ENCODE assay signal across 23 mouse cellular contexts in the genomic region with DNA sequence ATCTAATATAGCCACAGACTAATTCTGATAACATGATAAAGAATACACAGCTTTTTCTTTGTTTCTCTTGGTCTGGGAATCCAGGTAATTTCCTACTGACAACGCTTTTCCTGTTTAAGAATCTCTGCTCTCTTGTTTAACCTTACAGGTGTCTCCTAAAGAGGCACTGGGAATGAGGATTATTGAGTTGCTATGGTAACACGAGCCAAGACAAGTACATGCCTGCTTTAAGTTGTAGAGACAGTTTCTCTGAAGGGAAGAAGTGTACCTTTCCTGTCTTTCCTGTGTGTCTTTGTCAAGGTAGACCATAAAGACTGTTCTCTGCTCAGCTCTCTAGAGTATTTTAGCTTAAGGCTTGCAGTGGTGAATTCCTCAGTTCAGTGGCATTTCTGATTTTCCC.
DNase-seq lines count a peak whose midpoint lies in the region; ATAC-seq and TF ChIP-seq lines count a peak whose summit lies in the region.
"Had no signal": no experiment of that assay in that cellular context is flagged by ENCODE, and none has a peak within 500 bp of the region (broad histone marks: within the 10 kb centered on the region; RNA-seq: fewer than 3 reads in every experiment).

No protein-coding gene starts in this region.

- 47% methylated on average over 2 of the region's 2 CpGs for WGBS in forebrain, postnatal 0 days
- 65% methylated on average over 2 of the region's 2 CpGs for WGBS in forebrain, embryonic 11.5 days
- WGBS in neural tube, embryonic 15.5 days, result 63% methylated on average over 2 of the region's 2 CpGs

- peak; percentile 66; the same call in 1 of the 2 replicates for ATAC-seq in forebrain, postnatal 0 days
- no peak for ATAC-seq in forebrain, embryonic 11.5 days (replicated peaks; ENCODE audit: low FRiP score)
- peak; percentile 68; the same call in 1 of the 2 replicates for ATAC-seq in neural tube, embryonic 15.5 days (ENCODE audit: low FRiP score)
- ATAC-seq: liver, postnatal 0 days; lung, postnatal 0 days had no signal

- intact Hi-C loops in left cerebral cortex, postnatal 10 days (cut with DNase I), result no loop called here

- DNase-seq in embryo, embryonic 10 days (ENCODE audit: low spot score), result peak; percentile 23
- DNase-seq in embryo, embryonic 11 days, result no peak
- DNase-seq in forebrain, postnatal 0 days, result peak; percentile 47
- no peak for DNase-seq in forebrain, embryonic 11.5 days (ENCODE audit: low spot score)
- DNase-seq in neural tube, embryonic 10.5 days (ENCODE audit: extremely low spot score, low spot score), result no peak
- DNase-seq in left cerebral cortex, postnatal 10 days (ENCODE audit: extremely low spot score in 1 of 2, low spot score in 2 of 2), result no peak
- DNase-seq: adrenal gland, postnatal 14 days; cerebellum, adult 9-10 months; gastrocnemius, postnatal 14 days; heart, adult 11 months; kidney, adult 8-10 months; kidney, postnatal 10 days; liver, postnatal 0 days; thymus, postnatal 36 days had no signal

- H3K36me3 ChIP-seq in forebrain, postnatal 0 days (ENCODE audit: insufficient read depth), result no peaks in the 10 kb centered on the region
- H3K36me3 ChIP-seq in forebrain, embryonic 11.5 days (ENCODE audit: control insufficient read depth, insufficient read depth, low read length), result no peaks in the 10 kb centered on the region
- no peaks in the 10 kb centered on the region for H3K36me3 ChIP-seq in neural tube, embryonic 15.5 days
- H3K36me3 ChIP-seq: embryonic facial prominence, embryonic 15.5 days; limb, embryonic 12.5 days; stomach, embryonic 15.5 days had no signal

- no peak overlapping the region for H3K4me3 ChIP-seq in forebrain, postnatal 0 days (ENCODE audit: low read depth, low read length)
- no peak overlapping the region for H3K4me3 ChIP-seq in forebrain, embryonic 11.5 days (ENCODE audit: low read depth, low read length)
- H3K4me3 ChIP-seq in neural tube, embryonic 15.5 days (replicated peaks), result no peak overlapping the region
- H3K4me3 ChIP-seq: embryonic facial prominence, embryonic 15.5 days; limb, embryonic 12.5 days; myocyte; stomach, embryonic 15.5 days had no signal

- no peak overlapping the region; the same call in 1 of the 2 replicates for H3K27ac ChIP-seq in forebrain, postnatal 0 days (ENCODE audit: low read depth, low read length)
- H3K27ac ChIP-seq in forebrain, embryonic 11.5 days (ENCODE audit: low read depth, low read length), result no peak overlapping the region
- no peak overlapping the region for H3K27ac ChIP-seq in neural tube, embryonic 15.5 days (replicated peaks)
- H3K27ac ChIP-seq: embryonic facial prominence, embryonic 15.5 days; limb, embryonic 12.5 days; macrophage; stomach, embryonic 15.5 days had no signal

- TF ChIP-seq CTCF in forebrain, postnatal 0 days (IDR thresholded peaks at IDR 0.05; ENCODE audit: low read depth), result no peak

- H3K9me3 ChIP-seq in forebrain, postnatal 0 days (ENCODE audit: low read length), result no peaks in the 10 kb centered on the region
- no peaks in the 10 kb centered on the region for H3K9me3 ChIP-seq in forebrain, embryonic 11.5 days (ENCODE audit: control insufficient read depth, low read length)
- no peaks in the 10 kb centered on the region for H3K9me3 ChIP-seq in neural tube, embryonic 15.5 days (replicated peaks)
- H3K9me3 ChIP-seq: embryonic facial prominence, embryonic 15.5 days; limb, embryonic 12.5 days; stomach, embryonic 15.5 days had no signal

- no peaks in the 10 kb centered on the region for H3K4me1 ChIP-seq in forebrain, postnatal 0 days (ENCODE audit: insufficient read depth)
- no peaks in the 10 kb centered on the region for H3K4me1 ChIP-seq in forebrain, embryonic 11.5 days (replicated peaks; ENCODE audit: control insufficient read depth, insufficient read depth, low read length)
- H3K4me1 ChIP-seq in neural tube, embryonic 15.5 days, result no peaks in the 10 kb centered on the region
- H3K4me1 ChIP-seq: embryonic facial prominence, embryonic 15.5 days; limb, embryonic 12.5 days; stomach, embryonic 15.5 days had no signal

- no peaks in the 10 kb centered on the region for H3K27me3 ChIP-seq in forebrain, postnatal 0 days (ENCODE audit: insufficient read depth, low read length)
- no peaks in the 10 kb centered on the region for H3K27me3 ChIP-seq in forebrain, embryonic 11.5 days (ENCODE audit: control insufficient read depth, insufficient read depth, low read length)
- H3K27me3 ChIP-seq in neural tube, embryonic 15.5 days (replicated peaks), result no peaks in the 10 kb centered on the region
- H3K27me3 ChIP-seq: embryonic facial prominence, embryonic 15.5 days; limb, embryonic 12.5 days; stomach, embryonic 15.5 days had no signal

- H3K4me2 ChIP-seq in forebrain, postnatal 0 days (ENCODE audit: low read depth), result no peak overlapping the region
- no peak overlapping the region for H3K4me2 ChIP-seq in forebrain, embryonic 11.5 days (ENCODE audit: low read depth, low read length, severe bottlenecking)
- H3K4me2 ChIP-seq in neural tube, embryonic 15.5 days, result no peak overlapping the region
- H3K4me2 ChIP-seq: embryonic facial prominence, embryonic 15.5 days; heart, embryonic 11.5 days; limb, embryonic 12.5 days; liver, embryonic 11.5 days; stomach, embryonic 15.5 days had no signal

- no peak overlapping the region for H3K9ac ChIP-seq in forebrain, postnatal 0 days
- H3K9ac ChIP-seq in forebrain, embryonic 11.5 days (ENCODE audit: low read length), result no peak overlapping the region
- no peak overlapping the region for H3K9ac ChIP-seq in neural tube, embryonic 15.5 days (replicated peaks)
- H3K9ac ChIP-seq: embryonic facial prominence, embryonic 15.5 days; limb, embryonic 12.5 days; liver, postnatal 0 days; stomach, embryonic 15.5 days had no signal

Comparison
In these comparisons a context has a peak if more than half of its experiments do, and no peak if none do; other contexts are left out.
1. DNase-seq: peak in embryo, embryonic 10 days (single experiment) and forebrain, postnatal 0 days (single experiment); none in embryo, embryonic 11 days (single experiment), forebrain, embryonic 11.5 days (single experiment), neural tube, embryonic 10.5 days (single experiment) and left cerebral cortex, postnatal 10 days (0 of 2).